Mouse (Mus musculus): ENCODE results near the gene Wdr49.

GRCm38 (mm10) chr3:75305584-75305983 lies 176.4 kb downstream of the Wdr49 start:
- TF ChIP-seq CTCF (IDR thresholded peaks at IDR 0.05; ENCODE audit: control insufficient read depth, insufficient read depth, low read length) (no peak), POLR2A (IDR thresholded peaks at IDR 0.05; ENCODE audit: borderline replicate concordance, control insufficient read depth, low read depth, low read length) (no peak)
